Mouse (Mus musculus) myocyte (in vitro differentiated cells): ENCODE data around the gene Atp6v0e.

ENCODE experiments used
- CEBPB ChIP-seq: IDR thresholded peaks from 2 replicates; pipeline ENCODE4 v1.6.1; 2011; ENCODE audit warnings: mild to moderate bottlenecking, moderate library complexity; ENCODE audit not compliant: poor library complexity, insufficient read depth, severe bottlenecking
- E2F4 ChIP-seq: IDR thresholded peaks from one replicate; pipeline ENCODE4 v1.6.1; 2011; ENCODE audit warnings: mild to moderate bottlenecking, control low read depth, moderate library complexity; ENCODE audit not compliant: insufficient read depth
- MYOD1 ChIP-seq, 3 experiments: IDR thresholded peaks; one replicate each; pipeline ENCODE4 v1.6.1; 2011; ENCODE audit warnings: control low read depth in 2 of 3, low read depth in 2 of 3, mild to moderate bottlenecking in 2 of 3, moderate library complexity in 1 of 3; ENCODE audit not compliant: insufficient read length in 2 of 3, control insufficient read depth in 1 of 3
- POLR2A ChIP-seq: IDR thresholded peaks from one replicate; pipeline ENCODE4 v1.6.1; 2011; ENCODE audit warnings: low read depth, mild to moderate bottlenecking, control low read depth, moderate library complexity; ENCODE audit not compliant: insufficient read length
- SRF ChIP-seq: IDR thresholded peaks from one replicate; pipeline ENCODE4 v1.6.1; 2011; ENCODE audit warnings: low read depth; ENCODE audit not compliant: control insufficient read depth, insufficient read length
- TCF12 ChIP-seq: IDR thresholded peaks from one replicate; pipeline ENCODE4 v1.6.1; 2011; ENCODE audit warnings: mild to moderate bottlenecking, control low read depth; ENCODE audit not compliant: poor library complexity, insufficient read depth, severe bottlenecking

- no peak for TF ChIP-seq TCF12
- no peak for TF ChIP-seq SRF
- no peak for TF ChIP-seq POLR2A
- no peak for TF ChIP-seq MYOD1 (IDR thresholded peaks at IDR 0.05; ENCODE audit: control insufficient read depth in 1 of 3, insufficient read length in 2 of 3, low read depth in 2 of 3)
- no peak for TF ChIP-seq E2F4
- no peak for TF ChIP-seq CEBPB
Observed at GRCm38 (mm10) chr17:26688795-26689735, 26.0 kb downstream of the Atp6v0e start.
